Mouse (Mus musculus) G1E-ER4 (cell line): ENCODE measurements around the gene Fbxl16. TPM values are rescaled to one million over a fixed set of nuclear protein-coding genes. Genes with fewer than 3 reads are reported as not detected.

Source experiments
- GATA1 ChIP-seq: IDR thresholded peaks from one replicate; pipeline ENCODE4 v1.8.0; 2012; ENCODE audit warnings: low read length, inconsistent platforms
- polyA plus RNA-seq: library from polyadenylated mRNA; stranded (reverse); fragments of >175 nt; gene quantifications from 2 replicates; pipeline ENCODE4 v1.2.3, GENCODE M21; 2012

Fbxl16 gene
- polyA plus RNA-seq, 1 experiment = not detected

DNA sequence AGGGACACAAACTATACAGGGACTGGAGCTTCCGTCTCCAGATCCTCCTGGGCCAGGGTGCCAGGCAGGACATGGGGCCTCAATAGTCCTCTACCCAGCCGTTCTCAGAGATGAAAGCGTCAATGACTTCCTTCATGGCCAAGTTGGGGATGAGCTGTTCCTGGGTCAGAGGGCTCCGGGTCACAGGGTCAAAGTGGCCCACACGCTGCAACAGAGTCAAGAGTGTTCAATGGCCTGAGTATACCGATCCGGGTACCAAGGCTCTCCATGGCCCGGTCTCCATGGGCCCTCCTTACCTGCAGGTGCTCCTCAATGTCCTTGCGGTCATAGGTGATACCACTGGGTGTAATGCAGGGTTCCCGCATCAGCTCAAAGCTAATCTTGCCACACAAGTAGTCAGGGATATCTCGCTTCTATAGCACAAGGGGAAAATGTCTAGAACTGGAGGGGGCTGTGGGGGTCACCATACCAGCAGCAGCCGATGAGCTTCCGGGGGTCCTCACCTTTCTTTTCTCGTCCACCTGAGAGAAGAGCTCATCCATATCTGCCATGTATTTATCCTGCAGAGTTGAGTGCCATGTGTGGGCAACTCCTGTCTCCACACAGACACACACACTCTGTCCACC is 22.0 kb downstream of the Fbxl16 start:
- TF ChIP-seq GATA1 = no peak

- TF ChIP-seq GATA1 = no peak
Observed at GRCm38 (mm10) chr17:25831451-25832281, 22.8 kb downstream of the Fbxl16 start.

- no peak for TF ChIP-seq GATA1
Observed at GRCm38 (mm10) chr17:25832436-25833290, 23.8 kb downstream of the Fbxl16 start.

- TF ChIP-seq GATA1 = no peak
Observed at GRCm38 (mm10) chr17:25833291-25833663, 24.4 kb downstream of the Fbxl16 start, which contains the start of gene Stub1. TSS of gene Stub1 (minus strand) at chr17:25833404.

- no peak for TF ChIP-seq GATA1
Observed at GRCm38 (mm10) chr17:25833961-25834594, 25.2 kb downstream of the Fbxl16 start.

- TF ChIP-seq GATA1 = no peak
Observed at GRCm38 (mm10) chr17:25834595-25835222, 25.8 kb downstream of the Fbxl16 start.

- no peak for TF ChIP-seq GATA1
Observed at GRCm38 (mm10) chr17:25835301-25835700, 26.4 kb downstream of the Fbxl16 start.

GRCm38 (mm10) chr17:25835816-25836215 is 26.9 kb downstream of the Fbxl16 start:
- TF ChIP-seq GATA1 = no peak

- TF ChIP-seq GATA1 = no peak
Observed at GRCm38 (mm10) chr17:25836397-25837075, 27.7 kb downstream of the Fbxl16 start.

DNA sequence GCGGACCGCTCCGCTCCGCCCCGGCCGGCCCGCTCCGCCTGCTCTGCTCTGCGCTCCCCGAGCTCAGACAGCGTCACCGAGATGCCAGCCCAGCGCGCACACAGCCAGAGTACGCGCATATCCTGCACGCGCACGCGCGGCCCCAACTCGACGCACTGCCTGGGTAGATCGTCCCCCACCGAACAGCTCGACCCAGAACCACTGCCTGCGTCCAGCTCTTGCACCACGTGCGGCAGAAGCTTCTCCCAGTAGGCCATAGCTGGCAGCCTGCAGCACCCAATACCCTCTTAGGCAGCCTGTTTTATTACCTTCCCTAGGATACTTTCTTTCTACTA is 28.2 kb downstream of the Fbxl16 start, which contains the start of gene Rhbdl1:
Gene Rhbdl1, minus strand, starts transcription at position 220 of the 335 bp plus-strand sequence.
- TF ChIP-seq GATA1 = no peak

- no peak for TF ChIP-seq GATA1
Observed at GRCm38 (mm10) chr17:25837533-25837932, 28.6 kb downstream of the Fbxl16 start.

GRCm38 (mm10) chr17:25838904-25839303 is 30.0 kb downstream of the Fbxl16 start:
- no peak for TF ChIP-seq GATA1

DNA sequence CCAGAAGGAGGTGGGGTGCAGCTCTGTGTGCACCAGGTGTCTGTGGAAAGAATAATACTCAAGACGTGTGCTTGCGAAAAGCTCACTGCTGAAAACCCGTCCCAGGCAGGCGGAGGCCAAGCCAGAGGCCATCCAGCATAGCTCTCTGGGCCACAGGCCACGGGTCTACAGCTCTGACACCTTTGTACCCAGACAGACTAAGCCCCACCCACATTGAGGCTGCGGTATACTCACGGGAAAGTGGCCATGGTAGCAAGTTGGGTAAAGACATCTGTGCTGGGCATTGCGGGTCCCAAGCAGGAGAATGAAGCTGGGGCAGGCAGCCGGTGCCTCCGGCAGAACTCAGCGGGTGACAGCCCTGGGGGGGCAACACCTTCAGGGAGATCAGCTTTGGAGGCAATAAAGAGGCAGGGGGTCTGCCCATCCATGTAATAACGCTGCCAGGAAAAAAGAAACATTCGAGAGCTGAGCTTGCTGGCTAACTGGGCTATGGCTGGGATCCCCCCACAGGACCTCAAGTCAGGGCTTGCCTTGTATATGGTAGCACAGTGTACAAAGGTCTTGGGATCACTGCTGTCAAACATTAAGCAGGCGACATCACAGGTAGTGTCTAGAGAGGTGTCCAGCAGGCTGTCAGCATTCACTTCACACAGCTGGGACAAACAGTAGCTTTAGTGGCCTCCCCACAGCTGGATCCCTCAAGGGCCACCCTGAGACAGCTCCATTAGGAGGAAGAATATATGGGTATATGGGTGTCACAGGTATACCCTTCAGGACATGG is 30.8 kb downstream of the Fbxl16 start:
- TF ChIP-seq GATA1 = no peak

GRCm38 (mm10) chr17:25840519-25840918 is 31.6 kb downstream of the Fbxl16 start:
- TF ChIP-seq GATA1 = no peak
